Comparison of ENCODE assay signal across 20 mouse cellular contexts in the genomic region with DNA sequence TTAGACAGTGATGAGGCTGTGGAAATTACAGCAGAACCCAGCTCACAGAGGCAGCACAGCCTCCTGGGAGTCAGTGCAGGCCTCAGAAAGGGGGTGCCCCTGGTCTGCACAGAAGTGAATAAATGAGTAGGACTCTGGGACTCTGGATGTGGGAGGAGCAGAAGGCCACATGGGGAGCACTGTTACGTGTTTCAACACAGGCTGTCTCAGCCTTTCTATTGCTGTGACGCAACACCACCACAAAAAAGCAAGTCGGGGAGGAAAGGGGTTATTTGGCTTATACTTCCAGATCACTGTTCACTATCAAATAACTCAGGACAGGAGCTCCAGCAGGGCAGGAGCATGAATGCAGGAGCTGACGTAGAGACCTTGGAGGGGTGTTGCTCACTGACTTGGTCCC. TPM values are rescaled to one million over a fixed set of nuclear protein-coding genes. Genes with fewer than 3 reads are reported as not detected.
"Had no signal": no experiment of that assay in that cellular context is flagged by ENCODE, and none has a peak within 500 bp of the region (broad histone marks: within the 10 kb centered on the region; RNA-seq: fewer than 3 reads in every experiment).

No protein-coding gene starts in this region.

- H3K36me3 ChIP-seq: liver, embryonic 12.5 days; liver, embryonic 15.5 days; lung, embryonic 15.5 days had no signal

- H3K4me3 ChIP-seq: kidney, embryonic 15.5 days; limb, embryonic 10.5 days; limb, embryonic 13.5 days; liver, embryonic 12.5 days; liver, embryonic 15.5 days; lung, embryonic 15.5 days; megakaryocyte, embryonic 14.5 days; midbrain, embryonic 10.5 days; midbrain, embryonic 13.5 days had no signal

- H3K27me3 ChIP-seq: kidney, embryonic 15.5 days; limb, embryonic 13.5 days; liver, embryonic 12.5 days; liver, embryonic 15.5 days; lung, embryonic 15.5 days; midbrain, embryonic 13.5 days had no signal

- ATAC-seq: liver, embryonic 12.5 days; midbrain, embryonic 13.5 days; midbrain, embryonic 16.5 days had no signal

- DNase-seq: kidney, adult 11 months; kidney, adult 8-10 months; kidney, postnatal 10 days; kidney, postnatal 4 days; liver; lung, adult 18-20 months; thymus, adult 2 months; thymus, postnatal 14 days; thymus, postnatal 4 days had no signal

RNA-seq across cellular contexts. Expression of a gene that starts 13.5 kb away (rescaled TPM):
- total RNA-seq: monocyte, adult 5-6 weeks had no signal
